Mouse (Mus musculus) layer of hippocampus, adult 9-10 months (tissue): ENCODE measurements around the gene Atp6v1e2.
A peak's percentile ranks its signal among the peaks of the same experiment; 100 is the strongest.

Source experiments
- DNase-seq: peaks from one replicate; pipeline ENCODE4 v3.0.0; 2022; ENCODE audit warnings: low spot score

Gene Atp6v1e2

DNA sequence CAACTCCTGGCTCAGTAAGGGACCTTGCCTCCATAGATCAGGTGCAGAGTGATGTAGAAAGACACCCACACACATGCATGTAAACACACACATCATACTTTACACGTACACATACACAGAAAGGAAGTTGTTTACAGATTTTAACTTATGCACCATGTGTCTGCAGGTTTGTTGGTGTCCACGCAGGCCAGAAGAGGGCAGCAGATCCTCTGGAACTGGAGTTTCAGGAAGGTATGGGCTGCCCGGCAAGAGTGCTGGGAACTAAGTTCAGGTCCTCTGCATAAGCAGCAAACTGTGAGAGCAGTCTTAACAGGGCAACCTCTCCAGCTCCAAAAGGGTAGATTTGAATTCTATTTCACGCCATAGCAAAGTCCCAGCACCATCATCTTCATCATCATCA, 32.2 kb downstream of the Atp6v1e2 start:
- no peak for DNase-seq

DNA sequence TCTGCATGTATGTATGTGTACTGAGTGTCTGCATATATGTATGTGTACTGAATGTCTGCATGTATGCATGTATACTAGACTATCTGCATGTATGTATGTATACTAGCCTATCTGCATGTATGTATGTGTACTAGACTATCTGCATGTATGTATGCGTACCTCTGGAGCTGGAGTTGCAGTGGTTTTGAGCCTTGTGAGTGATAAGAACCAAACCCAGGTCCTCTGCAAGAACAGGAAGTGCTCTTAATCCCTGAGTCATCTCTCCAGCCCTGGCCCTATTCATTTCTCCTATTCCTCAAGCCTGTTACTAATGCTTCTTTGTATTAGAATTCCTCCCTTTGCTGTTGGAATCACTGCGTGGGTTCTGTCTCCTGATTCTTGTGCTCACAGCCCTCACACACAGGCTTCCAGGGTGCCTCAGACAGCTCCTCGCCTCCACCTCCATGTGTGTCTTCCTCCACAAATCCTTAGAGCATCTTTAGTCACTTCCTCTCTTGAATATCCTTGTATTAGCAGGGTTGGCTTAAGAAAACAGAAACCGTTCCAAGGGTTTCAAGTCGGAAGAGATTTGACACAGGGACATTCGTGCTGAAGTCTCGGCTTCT, 34.6 kb downstream of the Atp6v1e2 start:
- DNase-seq = no peak

DNA sequence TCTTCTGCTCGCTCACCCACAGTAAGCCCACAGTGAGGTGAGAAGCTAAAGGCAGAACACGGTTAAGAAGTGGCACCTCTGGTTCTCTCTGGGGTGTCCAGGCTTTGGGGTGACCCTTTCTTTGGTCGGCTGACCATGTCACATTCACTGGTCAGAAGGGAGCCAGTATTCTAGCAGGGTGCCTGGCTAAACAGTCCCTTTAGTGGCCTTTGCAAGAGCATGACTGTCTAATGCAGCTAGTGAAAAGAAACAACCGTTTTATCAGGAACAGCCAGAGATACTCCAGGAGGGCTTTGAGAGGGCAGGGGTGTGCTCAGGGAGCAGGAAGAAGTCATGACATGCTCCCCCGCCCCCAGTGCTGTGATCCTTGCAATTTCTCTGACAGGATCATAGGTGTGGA, 36.4 kb downstream of the Atp6v1e2 start:
- DNase-seq = no peak

DNA sequence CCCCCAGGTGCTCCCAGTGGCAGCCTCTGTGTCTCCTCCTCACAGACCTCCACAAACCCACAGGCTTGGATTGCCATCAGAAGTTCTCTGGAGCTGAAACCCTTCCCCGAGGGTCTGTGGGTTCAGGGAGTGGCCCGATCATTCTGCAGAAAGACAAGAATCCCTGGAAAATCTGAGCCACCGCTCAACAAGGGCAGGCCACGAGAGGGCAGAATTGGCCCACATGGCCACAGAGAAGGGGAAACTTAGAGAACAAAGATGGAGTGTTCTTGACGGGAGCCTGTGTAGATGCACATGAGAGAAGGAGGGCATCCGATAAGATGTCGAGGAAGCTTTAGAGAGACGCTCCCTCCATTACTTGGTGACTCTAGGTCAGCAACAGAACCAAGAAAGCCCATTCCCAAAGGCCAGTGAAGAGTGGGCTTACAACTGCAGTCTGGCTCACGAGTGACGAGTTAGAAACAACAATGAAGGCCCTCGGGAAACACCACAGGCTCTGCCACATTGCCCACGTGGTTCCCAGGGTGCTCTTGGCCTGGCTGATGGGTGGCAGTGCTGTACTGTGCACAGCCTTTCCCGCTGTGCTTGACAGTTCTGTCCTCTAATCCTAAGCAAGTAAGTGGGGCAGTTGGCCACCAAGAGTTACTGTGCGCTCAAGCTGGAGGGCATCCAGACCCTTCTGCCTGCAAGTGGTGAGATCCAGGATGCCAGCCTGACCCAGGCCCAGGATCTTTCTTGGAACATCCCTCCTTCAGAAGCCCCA, 37.8 kb downstream of the Atp6v1e2 start:
- peak; percentile 35 for DNase-seq

DNA sequence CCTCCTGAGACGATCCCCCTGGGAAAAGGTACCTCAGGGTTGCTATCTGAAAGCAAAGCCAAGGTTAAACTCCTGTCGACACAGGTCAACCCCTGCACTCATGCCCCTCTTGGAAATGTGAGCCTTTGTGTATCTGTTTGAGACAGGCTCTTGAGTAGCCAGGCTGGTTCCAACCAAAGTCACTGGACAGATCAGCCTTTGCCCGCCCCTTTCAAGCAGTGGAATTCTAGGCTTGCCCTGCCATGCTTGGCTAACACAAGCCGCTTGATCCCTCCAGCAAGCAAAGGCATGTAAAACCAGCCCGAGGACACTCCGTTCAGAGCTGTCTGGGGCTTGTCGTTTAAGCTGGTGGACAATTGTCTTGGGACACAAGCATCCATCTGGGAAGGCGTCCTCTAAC, 39.4 kb downstream of the Atp6v1e2 start:
- no peak for DNase-seq

DNA sequence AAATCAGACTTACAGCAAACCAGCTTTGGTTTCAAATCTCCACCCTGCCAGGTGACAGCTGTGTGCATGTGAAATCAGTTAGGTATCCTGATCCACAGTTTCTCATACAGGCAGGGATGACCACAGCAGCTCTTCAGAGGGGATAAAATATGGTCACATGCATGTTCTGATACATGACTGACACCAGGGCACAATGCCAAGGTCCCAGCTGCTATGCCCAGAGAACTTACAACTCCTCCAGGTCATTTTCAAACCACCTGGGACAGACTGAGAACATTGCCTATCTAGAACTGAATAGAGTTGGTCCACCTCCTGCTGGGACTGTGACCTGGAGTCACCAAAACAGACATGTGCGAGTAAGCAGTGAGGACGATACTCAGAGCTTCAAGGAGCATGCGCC, 40.6 kb downstream of the Atp6v1e2 start:
- no peak for DNase-seq

DNA sequence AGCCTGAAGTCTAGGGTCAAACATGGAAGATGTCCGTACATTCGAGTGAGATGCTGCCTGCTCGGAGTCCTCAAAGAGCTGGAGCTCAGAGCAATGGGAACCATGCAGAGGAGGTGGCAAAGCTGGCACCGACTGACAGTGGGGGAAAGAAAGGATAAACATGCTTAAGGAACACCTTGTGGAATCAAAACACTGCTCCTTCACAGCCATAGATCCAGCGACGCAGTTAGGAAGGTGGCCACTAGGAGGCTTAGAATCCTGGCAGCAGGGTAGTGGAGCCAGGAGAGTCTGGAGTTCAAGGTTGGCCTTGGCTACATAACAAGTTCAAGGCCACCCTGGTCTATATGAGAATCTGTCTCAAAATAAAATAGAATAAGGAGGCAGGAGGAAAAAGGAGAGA, 41.1 kb downstream of the Atp6v1e2 start:
- no peak for DNase-seq

DNA sequence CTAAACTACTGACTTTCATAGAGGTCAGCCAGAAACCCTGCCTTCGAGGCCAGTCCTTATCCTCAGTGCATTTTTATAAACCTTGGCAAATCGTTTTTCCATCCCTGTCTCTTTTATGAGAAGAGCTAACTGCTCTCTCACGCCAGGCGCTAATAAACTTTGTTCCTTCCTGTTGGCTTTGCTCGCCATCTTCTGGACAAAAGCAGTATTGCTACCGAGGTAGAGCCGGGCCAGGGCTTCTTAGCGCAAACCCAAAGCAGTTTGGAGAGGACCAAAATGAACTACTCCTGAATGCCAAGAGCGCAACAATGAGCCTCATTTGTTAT, 41.6 kb downstream of the Atp6v1e2 start:
- peak; percentile 81 for DNase-seq

DNA sequence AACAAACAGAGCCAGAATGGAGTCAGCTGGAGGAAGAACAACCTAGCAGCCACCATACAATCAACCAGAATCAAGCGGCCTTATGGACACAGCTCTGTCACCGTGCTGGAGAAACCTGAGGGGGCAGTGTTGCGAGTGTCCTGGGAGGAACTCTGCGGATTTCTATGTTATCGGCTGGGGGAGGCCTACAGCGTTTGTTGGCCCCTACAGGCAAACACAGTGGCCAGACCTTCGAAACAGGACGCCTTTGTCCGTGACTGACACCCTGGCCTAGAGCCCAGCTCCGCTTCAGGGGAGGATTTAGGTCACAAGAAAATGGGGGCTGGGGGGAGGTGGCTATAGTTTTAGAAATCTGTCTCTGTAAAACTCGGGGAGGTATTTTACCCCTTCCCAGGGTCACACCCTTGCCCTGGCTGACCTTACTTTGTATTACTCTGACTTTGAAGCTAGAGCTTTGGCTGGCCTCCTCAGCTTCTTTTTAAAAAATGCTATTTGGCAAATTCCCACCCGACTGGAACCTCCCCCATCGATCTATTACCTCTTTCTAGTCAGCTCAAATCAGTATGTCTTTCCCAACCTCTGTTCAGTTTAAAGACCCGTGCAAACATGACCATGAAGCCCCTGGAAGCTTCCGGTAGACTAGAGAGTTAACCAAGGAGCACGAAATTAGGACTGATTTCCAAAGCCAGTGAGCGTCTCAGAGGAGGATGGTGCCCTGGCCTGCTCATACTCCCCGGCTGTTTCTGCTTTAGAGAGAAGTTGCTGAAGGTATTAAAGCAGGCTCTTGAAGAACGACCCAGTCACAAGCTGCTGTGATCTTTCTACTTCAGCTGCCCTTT, 42.2 kb downstream of the Atp6v1e2 start:
- no peak for DNase-seq

DNA sequence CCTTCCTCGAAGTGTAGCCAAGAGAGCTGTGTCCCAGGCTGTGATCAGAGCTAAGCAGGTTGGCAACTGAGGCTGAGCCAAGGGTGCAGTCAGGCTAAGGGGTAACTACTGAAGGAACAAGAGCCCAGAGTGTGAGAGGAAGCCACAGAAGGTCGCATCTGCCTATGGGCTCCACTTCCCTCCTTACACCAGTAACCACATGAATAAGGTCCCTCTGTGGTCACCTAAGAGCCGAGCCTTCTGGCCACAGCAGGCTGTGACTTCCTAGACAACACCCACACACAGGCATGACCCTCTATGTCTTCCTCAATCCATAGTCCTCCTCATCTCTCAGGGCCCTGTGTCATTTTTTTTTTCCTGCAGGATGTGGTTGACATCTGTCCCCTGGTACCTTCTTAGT, 43.5 kb downstream of the Atp6v1e2 start:
- no peak for DNase-seq

DNA sequence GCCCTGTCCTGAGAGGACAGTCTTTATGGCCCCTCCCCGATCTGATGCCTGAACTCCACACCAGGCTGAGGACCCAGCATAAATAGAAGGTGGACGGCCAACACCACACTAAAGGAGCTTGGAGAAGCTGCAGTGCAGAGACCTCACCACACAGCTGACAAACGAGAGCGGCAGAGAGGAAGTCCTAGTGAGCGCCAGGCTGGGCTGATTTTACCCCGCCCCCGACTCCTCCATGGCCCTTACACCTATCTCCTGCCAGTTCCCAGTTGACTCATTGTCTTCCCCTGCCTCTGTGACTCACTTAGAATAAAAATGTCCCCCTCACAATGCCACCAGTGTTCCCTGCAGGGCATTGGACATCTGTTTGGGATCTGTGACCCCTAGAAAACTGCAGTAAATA, 44.1 kb downstream of the Atp6v1e2 start:
- no peak for DNase-seq

DNA sequence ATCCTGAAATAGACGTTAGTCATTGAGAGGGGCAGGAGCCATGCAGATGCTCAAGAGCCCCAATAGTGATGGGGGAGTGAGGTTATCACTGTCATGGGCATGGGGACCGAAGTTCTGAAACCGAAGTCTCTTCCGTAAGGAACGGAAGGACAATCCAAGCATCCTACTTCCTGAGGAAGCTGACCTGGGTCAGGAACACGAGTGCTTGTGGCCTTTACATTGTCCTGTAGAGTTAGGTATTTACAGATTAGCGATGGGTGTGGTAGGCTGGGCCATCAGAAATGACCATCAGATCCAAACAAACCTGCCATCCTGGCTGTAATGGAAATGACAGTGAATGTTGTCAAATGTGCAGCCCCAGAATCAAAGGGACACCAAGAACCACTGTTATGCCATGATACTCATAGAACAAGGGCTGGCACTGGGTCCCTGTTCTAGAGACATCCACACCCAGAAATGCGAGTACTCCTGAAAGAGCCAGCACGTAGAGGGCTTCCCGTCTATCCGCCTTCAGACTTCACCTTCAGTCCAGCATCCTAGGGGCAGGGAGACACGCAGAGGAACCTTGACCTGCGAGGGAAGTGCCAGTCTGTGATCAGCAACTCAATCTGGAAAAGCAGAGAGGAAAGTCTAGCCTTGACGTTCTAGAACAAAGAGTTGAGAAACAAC, 45.2 kb downstream of the Atp6v1e2 start:
- DNase-seq = no peak

DNA sequence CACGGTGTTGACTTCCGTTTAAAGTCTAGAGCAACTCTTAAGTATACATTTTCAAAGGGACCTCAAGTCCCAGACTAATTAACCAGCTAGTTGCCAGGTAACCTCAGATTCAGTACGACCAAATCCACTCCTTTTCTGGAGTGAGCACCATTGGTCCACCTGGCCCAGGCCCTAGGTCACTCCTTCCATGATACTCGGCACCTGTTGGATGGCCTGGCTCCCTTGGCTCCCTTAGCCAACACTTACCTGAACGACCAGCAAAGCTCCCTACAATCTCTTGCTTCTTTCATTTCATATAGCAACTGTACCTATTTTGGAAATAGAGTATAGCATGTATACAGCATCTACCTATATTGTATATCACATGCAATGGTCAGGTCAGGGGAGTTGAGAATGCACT, 47.1 kb downstream of the Atp6v1e2 start:
- DNase-seq = no peak

DNA sequence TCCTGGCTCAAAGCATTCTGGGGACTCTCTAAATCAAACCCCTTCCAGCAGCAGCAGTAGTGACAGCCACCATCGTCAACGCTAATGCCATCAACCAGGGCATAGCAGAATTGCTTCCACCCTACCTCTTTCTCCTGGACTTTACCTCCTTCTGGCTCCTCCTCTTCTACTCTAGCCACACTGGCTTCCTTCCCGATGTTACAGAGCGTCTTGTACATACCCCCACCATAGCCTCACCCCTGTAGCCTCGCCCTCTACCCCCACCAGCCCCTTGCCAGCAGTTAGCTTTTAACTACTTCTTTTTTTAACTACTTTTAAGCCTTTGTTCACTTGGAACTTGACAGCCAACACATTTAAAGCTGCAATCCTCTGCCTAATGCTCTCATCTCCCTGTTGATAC, 47.9 kb downstream of the Atp6v1e2 start:
- no peak for DNase-seq

DNA sequence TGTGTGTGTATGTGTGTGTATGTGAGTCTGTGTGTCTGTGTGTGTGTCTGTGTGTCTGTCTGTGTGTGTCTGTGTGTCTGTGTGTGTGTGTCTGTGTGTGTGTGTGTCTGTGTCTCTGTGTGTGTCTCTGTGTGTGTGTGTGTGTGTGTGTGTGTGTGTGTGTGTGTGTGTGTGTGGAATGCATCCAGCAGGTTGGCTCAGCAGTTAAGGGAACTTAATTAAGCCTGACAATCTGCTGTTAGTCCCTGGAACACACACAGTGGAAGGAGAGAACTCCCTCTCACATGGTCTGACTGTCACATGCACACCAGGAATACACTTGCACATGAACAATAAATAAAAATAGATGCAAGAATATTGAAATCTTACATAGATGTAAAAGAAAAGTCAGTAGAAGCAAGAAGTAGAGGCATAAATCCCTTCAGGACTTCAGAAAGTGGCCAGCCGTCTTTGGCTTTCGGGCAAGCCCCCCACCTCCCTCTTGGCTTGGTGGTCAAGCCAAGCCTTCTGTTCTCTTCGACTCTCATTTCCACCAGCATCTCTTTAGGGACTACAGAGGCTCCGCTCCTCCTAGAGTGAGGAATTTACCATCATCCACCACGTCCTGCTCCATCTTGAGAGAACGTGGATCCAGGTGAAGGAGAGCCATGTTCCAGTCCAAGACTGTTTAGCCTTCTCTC, 50.1 kb downstream of the Atp6v1e2 start:
- no peak for DNase-seq

DNA sequence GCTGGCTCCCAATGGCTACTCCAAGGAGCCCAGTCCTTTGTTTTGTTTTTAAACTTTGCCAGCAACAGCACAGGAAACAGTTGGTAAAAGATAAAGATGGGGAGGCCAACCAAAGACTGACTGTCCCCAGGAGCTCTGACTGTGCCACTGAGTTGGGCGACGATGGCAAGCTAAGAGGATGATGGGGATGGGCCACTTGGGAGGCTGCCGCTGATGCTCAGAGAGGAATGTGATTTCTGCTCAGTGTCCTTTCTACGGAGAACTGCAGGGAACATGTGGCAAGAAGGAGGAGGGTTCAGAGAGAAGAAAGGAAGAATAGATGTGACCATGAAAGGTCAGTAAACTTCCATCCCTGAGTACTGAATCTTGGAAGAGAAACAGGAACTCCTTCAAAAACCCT, 52.5 kb downstream of the Atp6v1e2 start:
- no peak for DNase-seq
